Mouse (Mus musculus): ENCODE results near the gene Slc5a8. TPM values are rescaled to one million over a fixed set of nuclear protein-coding genes. Genes with fewer than 3 reads are reported as not detected.

Slc5a8 gene
- total and polyA plus RNA-seq, 2 experiments from 2014 or later: 0.17 to 0.38 TPM

DNA sequence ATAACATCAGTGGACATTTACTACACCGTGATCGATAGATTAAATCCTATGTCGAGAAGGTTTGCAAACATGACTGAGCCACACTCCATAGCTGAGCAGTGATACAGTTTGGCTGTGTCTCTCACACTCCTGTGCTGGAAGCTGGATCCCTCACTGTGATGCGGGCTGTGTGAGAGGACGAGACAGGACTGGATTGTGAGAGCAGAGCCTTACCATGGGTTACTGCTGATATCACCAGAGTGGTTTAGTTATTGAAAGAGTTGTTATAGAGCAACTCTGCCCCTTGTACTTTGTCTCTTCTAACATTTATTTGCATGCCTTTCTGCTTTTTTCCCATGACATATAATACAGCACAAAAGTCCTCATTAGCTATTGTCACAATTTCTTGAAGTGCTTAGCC lies 23.5 kb upstream of the Slc5a8 start:
- ATAC-seq (ENCODE audit: low FRiP score) (no peak), DNase-seq (ENCODE audit: low spot score) (no peak)
- Histone ChIP-seq H3K27ac (ENCODE audit: low read depth, low read length) (no peak overlapping the region), H3K4me3 (ENCODE audit: low read depth, low read length) (no peak overlapping the region), H3K4me1 (ENCODE audit: insufficient read depth, low read length) (no peaks in the 10 kb centered on the region), H3K4me2 (ENCODE audit: low read depth, low read length, poor library complexity, severe bottlenecking) (no peak overlapping the region), H3K9ac (replicated peaks; ENCODE audit: low read length, poor library complexity, severe bottlenecking) (no peak overlapping the region), H3K36me3 (ENCODE audit: insufficient read depth, low read length) (no peaks in the 10 kb centered on the region), H3K27me3 (ENCODE audit: insufficient read depth, low read length) (no peaks in the 10 kb centered on the region), H3K9me3 (ENCODE audit: low read length) (no peaks in the 10 kb centered on the region)
- WGBS: 87% methylated on average over 5 of the region's 5 CpGs
- TF ChIP-seq CTCF (IDR thresholded peaks at IDR 0.05): no peak

DNA sequence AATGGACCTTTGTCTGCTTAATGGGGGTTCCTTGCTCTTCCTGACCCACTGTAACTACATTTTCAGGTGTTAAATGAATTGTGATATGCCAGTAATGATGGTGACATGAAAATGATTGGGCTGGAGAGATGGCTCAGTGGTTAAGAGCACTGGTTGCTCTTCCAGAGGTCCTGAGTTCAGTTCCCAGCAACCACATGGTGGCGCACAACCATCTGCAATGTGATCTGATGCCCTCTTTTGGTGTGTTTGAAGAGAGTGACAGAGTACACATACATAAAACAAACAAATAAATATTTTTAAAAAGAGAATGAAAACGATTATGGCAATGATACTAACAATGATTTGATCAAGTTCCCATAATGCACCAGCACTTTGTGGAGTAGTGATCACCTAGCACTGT lies 19.8 kb upstream of the Slc5a8 start:
- Histone ChIP-seq H3K27me3 (ENCODE audit: insufficient read depth, low read length) (no peaks in the 10 kb centered on the region), H3K9me3 (ENCODE audit: low read length) (no peaks in the 10 kb centered on the region), H3K4me3 (ENCODE audit: low read depth, low read length) (no peak overlapping the region), H3K36me3 (ENCODE audit: insufficient read depth, low read length) (no peaks in the 10 kb centered on the region), H3K4me1 (ENCODE audit: insufficient read depth, low read length) (no peaks in the 10 kb centered on the region), H3K4me2 (ENCODE audit: low read depth, low read length, poor library complexity, severe bottlenecking) (no peak overlapping the region), H3K9ac (replicated peaks; ENCODE audit: low read length, poor library complexity, severe bottlenecking) (no peak overlapping the region), H3K27ac (ENCODE audit: low read depth, low read length) (no peak overlapping the region)
- ATAC-seq (ENCODE audit: low FRiP score) (no peak), DNase-seq (ENCODE audit: low spot score) (no peak)
- 66% methylated on average over 2 of the region's 2 CpGs for WGBS
- TF ChIP-seq CTCF (IDR thresholded peaks at IDR 0.05): peak; percentile 12; the same call in 1 of the 2 replicates

DNA sequence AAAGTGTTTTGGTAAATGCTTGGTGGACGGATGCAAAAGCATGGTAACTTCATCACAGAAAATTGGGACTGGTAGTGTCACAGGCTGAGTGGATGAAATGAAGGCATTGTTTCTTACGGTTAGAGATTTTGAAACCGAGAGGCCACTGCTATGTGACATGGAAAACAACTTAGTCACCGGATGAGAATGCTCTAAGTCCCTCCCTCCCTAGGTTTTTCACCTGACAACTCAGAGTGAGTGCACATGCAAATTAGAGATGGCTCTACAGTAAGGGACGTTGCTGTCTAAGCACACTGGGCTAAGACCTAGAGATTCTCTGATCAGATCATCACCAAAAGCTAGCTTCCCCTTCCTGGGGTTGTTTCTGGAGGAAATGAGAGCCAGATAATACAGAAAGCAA lies 10.9 kb upstream of the Slc5a8 start:
- ATAC-seq (ENCODE audit: low FRiP score) (no peak), DNase-seq (ENCODE audit: low spot score) (no peak)
- Histone ChIP-seq H3K36me3 (ENCODE audit: insufficient read depth, low read length) (no peaks in the 10 kb centered on the region), H3K4me3 (ENCODE audit: low read depth, low read length) (no peak overlapping the region), H3K4me1 (ENCODE audit: insufficient read depth, low read length) (no peaks in the 10 kb centered on the region), H3K27me3 (ENCODE audit: insufficient read depth, low read length) (no peaks in the 10 kb centered on the region), H3K9ac (replicated peaks; ENCODE audit: low read length, poor library complexity, severe bottlenecking) (no peak overlapping the region), H3K9me3 (ENCODE audit: low read length) (no peaks in the 10 kb centered on the region), H3K4me2 (ENCODE audit: low read depth, low read length, poor library complexity, severe bottlenecking) (no peak overlapping the region), H3K27ac (ENCODE audit: low read depth, low read length) (no peak overlapping the region)
- WGBS: 76% methylated on average over 5 of the region's 5 CpGs
- no peak for TF ChIP-seq CTCF (IDR thresholded peaks at IDR 0.05)

DNA sequence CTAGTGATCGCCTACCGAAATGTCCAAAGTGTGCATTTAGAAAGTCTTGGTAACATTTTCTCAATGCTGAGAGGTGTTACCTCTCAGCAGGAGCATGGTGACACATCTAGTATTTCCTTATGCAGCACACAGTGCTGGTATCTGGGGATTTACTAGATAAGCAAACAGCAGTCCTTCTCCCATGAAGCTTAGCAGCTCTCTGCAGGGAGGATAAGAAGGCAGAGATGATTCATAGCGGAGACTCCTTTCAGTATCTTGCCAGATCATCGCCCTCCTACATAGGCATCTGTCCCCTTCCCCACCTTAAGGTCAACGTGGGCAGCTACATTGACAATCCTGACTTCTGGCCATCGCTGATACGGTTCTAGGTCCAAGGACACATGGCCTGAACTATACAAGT lies 8.4 kb upstream of the Slc5a8 start:
- H3K4me2 ChIP-seq (ENCODE audit: low read depth, low read length, poor library complexity, severe bottlenecking): no peak overlapping the region
- H3K9me3 ChIP-seq (ENCODE audit: low read length): no peaks in the 10 kb centered on the region
- no peak overlapping the region for H3K9ac ChIP-seq (replicated peaks; ENCODE audit: low read length, poor library complexity, severe bottlenecking)
- no peak for TF ChIP-seq CTCF (IDR thresholded peaks at IDR 0.05)
- WGBS: 87% methylated on average over 7 of the region's 7 CpGs
- no peaks in the 10 kb centered on the region for H3K27me3 ChIP-seq (ENCODE audit: insufficient read depth, low read length)
- no peaks in the 10 kb centered on the region for H3K4me1 ChIP-seq (ENCODE audit: insufficient read depth, low read length)
- ATAC-seq (ENCODE audit: low FRiP score) (no peak), DNase-seq (ENCODE audit: low spot score) (no peak)
- H3K4me3 ChIP-seq (ENCODE audit: low read depth, low read length): no peak overlapping the region
- H3K36me3 ChIP-seq (ENCODE audit: insufficient read depth, low read length): no peaks in the 10 kb centered on the region
- no peak overlapping the region for H3K27ac ChIP-seq (ENCODE audit: low read depth, low read length)

DNA sequence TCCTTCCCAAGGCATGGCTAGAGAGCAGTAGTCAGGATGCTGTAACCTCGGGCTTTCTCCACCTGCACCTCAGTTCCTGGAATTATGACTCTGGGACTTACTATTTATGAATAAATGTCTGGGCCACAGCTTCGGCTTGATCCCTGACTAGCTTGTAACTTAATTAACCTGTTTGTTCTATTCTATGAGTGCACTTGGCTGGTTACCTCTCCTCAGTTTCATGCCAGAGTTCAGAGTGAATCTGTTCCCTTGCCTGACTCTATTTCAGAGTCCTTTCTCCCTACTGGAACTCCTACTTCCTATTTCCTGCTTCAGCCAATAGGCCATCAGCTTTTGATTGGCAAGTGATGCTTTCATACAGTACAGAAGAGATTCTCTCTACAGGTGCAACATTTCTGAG lies 2.1 kb upstream of the Slc5a8 start:
- peaks cover 8% of the 10 kb centered on the region for H3K27me3 ChIP-seq (ENCODE audit: insufficient read depth, low read length)
- whole genome bisulfite sequencing: 91% methylated on average over 2 of the region's 2 CpGs
- H3K9ac ChIP-seq (replicated peaks; ENCODE audit: low read length, poor library complexity, severe bottlenecking): no peak overlapping the region
- no peak for TF ChIP-seq CTCF (IDR thresholded peaks at IDR 0.05)
- H3K4me3 ChIP-seq (ENCODE audit: low read depth, low read length): no peak overlapping the region
- ATAC-seq (ENCODE audit: low FRiP score) (no peak), DNase-seq (ENCODE audit: low spot score) (no peak)
- no peaks in the 10 kb centered on the region for H3K4me1 ChIP-seq (ENCODE audit: insufficient read depth, low read length)
- H3K36me3 ChIP-seq (ENCODE audit: insufficient read depth, low read length): no peaks in the 10 kb centered on the region
- no peak overlapping the region for H3K4me2 ChIP-seq (ENCODE audit: low read depth, low read length, poor library complexity, severe bottlenecking)
- H3K27ac ChIP-seq (ENCODE audit: low read depth, low read length): no peak overlapping the region
- no peaks in the 10 kb centered on the region for H3K9me3 ChIP-seq (ENCODE audit: low read length)

DNA sequence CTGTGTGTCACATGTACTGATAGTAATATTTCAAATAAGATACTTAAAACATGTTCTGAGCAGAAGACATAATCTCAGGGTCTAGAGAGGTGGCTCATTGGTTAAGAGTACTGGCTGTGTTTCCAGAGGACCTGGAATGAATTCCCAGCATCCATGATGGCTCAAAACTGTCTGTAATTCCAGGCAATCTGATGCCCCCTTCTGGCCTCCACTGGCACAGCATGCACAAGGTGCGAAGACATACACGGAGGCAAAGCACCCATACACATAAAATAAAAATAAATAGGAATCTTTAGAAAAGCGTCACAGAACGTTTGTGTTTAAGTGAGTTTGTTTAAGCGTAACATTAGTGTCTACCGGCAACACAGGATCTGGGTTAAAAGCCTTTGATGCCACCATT lies 956 bp upstream of the Slc5a8 start:
- no peak overlapping the region for H3K4me2 ChIP-seq (ENCODE audit: low read depth, low read length, poor library complexity, severe bottlenecking)
- H3K4me3 ChIP-seq (ENCODE audit: low read depth, low read length): 0 out of 2 replicates have a peak overlapping the region, but pooled peaks have one; percentile 49
- ATAC-seq (ENCODE audit: low FRiP score) (no peak), DNase-seq (ENCODE audit: low spot score) (no peak)
- no peaks in the 10 kb centered on the region for H3K9me3 ChIP-seq (ENCODE audit: low read length)
- H3K9ac ChIP-seq (replicated peaks; ENCODE audit: low read length, poor library complexity, severe bottlenecking): no peak overlapping the region
- H3K36me3 ChIP-seq (ENCODE audit: insufficient read depth, low read length): no peaks in the 10 kb centered on the region
- WGBS: 85% methylated on average over 6 of the region's 6 CpGs
- peaks cover 8% of the 10 kb centered on the region for H3K27me3 ChIP-seq (ENCODE audit: insufficient read depth, low read length)
- H3K27ac ChIP-seq (ENCODE audit: low read depth, low read length): no peak overlapping the region
- peak; percentile 26; the same call in 1 of the 2 replicates for TF ChIP-seq CTCF (IDR thresholded peaks at IDR 0.05)
- no peaks in the 10 kb centered on the region for H3K4me1 ChIP-seq (ENCODE audit: insufficient read depth, low read length)
